Mouse (Mus musculus) MEL (cell line): ENCODE results near the gene Cdc34.

Source experiments
- CTCF ChIP-seq, 3 experiments: IDR thresholded peaks in 2 of 3; conservative IDR thresholded peaks in 1 of 3; 2 replicates each; pipeline ENCODE4 v1.5.1; 2011 to 2012; ENCODE audit warnings: low read length in 3 of 3, low read depth in 2 of 3, mild to moderate bottlenecking in 2 of 3, improper control_type of control experiment in 1 of 3, inconsistent platforms in 1 of 3, mixed read lengths in 1 of 3, moderate library complexity in 1 of 3; ENCODE audit not compliant: control insufficient read depth in 1 of 3, insufficient read depth in 1 of 3, poor library complexity in 1 of 3, severe bottlenecking in 1 of 3
- ELF1 ChIP-seq: IDR thresholded peaks from 2 replicates; pipeline ENCODE4 v1.6.1; 2014; ENCODE audit warnings: low read depth, mild to moderate bottlenecking, inconsistent platforms, low read length, improper control_type of control experiment, moderate library complexity
- EP300 ChIP-seq, 2 experiments: IDR thresholded peaks; 2 replicates each; pipeline ENCODE4 v1.6.1; 2011; ENCODE audit warnings: improper control_type of control experiment in 2 of 2, low read length in 2 of 2, low read depth in 1 of 2, mild to moderate bottlenecking in 1 of 2
- MAFK ChIP-seq: IDR thresholded peaks from 2 replicates; pipeline ENCODE4 v1.6.1; 2011; ENCODE audit warnings: low read depth, mild to moderate bottlenecking, low read length, improper control_type of control experiment, borderline replicate concordance
- MAZ ChIP-seq: IDR thresholded peaks from 2 replicates; pipeline ENCODE4 v1.6.1; 2012; ENCODE audit warnings: low read depth, mild to moderate bottlenecking, inconsistent platforms, low read length, improper control_type of control experiment
- MXI1 ChIP-seq: IDR thresholded peaks from 2 replicates; pipeline ENCODE4 v1.6.1; 2011; ENCODE audit warnings: mild to moderate bottlenecking, low read depth, low read length, improper control_type of control experiment
- POLR2A ChIP-seq, 2 experiments: IDR thresholded peaks; 2 replicates each; pipeline ENCODE4 v1.6.1; 2011 to 2012; ENCODE audit warnings: low read length in 2 of 2, mild to moderate bottlenecking in 2 of 2, control low read depth in 1 of 2, improper control_type of control experiment in 1 of 2, low read depth in 1 of 2, moderate library complexity in 1 of 2; ENCODE audit not compliant: control insufficient read depth in 1 of 2, insufficient read depth in 1 of 2, poor library complexity in 1 of 2
- POLR2AphosphoS2 ChIP-seq: IDR thresholded peaks from 2 replicates; pipeline ENCODE4 v1.6.1; 2011; ENCODE audit warnings: low read length, improper control_type of control experiment
- RAD21 ChIP-seq: IDR thresholded peaks from 2 replicates; pipeline ENCODE4 v1.6.1; 2011; ENCODE audit warnings: mild to moderate bottlenecking, low read depth, low read length, improper control_type of control experiment
- RCOR1 ChIP-seq: IDR thresholded peaks from 2 replicates; pipeline ENCODE4 v1.6.1; 2012; ENCODE audit warnings: low read depth, mild to moderate bottlenecking, inconsistent platforms, low read length, improper control_type of control experiment
- TCF12 ChIP-seq: IDR thresholded peaks from 2 replicates; pipeline ENCODE4 v1.6.1; 2014; ENCODE audit warnings: low read depth, mild to moderate bottlenecking, inconsistent platforms, low read length, improper control_type of control experiment, moderate library complexity
- USF1 ChIP-seq: IDR thresholded peaks from 2 replicates; pipeline ENCODE4 v1.6.1; 2014; ENCODE audit warnings: low read depth, mild to moderate bottlenecking, inconsistent platforms, low read length, improper control_type of control experiment, moderate library complexity
- USF2 ChIP-seq, 2 experiments: IDR thresholded peaks; 2 replicates each; pipeline ENCODE4 v1.6.1; 2011 to 2012; ENCODE audit warnings: improper control_type of control experiment in 2 of 2, low read length in 2 of 2, borderline replicate concordance in 1 of 2, inconsistent platforms in 1 of 2, low read depth in 1 of 2, mild to moderate bottlenecking in 1 of 2; ENCODE audit not compliant: insufficient read depth in 1 of 2
- ZNF384 ChIP-seq: IDR thresholded peaks from 2 replicates; pipeline ENCODE4 v1.6.1; 2012; ENCODE audit warnings: low read depth, mild to moderate bottlenecking, inconsistent platforms, low read length, improper control_type of control experiment

- TF ChIP-seq ZNF384 (no peak), EP300 (IDR thresholded peaks at IDR 0.05; ENCODE audit: low read depth in 1 of 2, low read length in 2 of 2) (no peak), MAFK (no peak), POLR2AphosphoS2 (no peak), RAD21 (no peak), USF1 (no peak), CTCF (IDR thresholded peaks at IDR 0.05 in 2 of 3, conservative IDR thresholded peaks at IDR 0.05 in 1 of 3; ENCODE audit: control insufficient read depth in 1 of 3, insufficient read depth in 1 of 3, low read depth in 2 of 3, low read length in 3 of 3, poor library complexity in 1 of 3, severe bottlenecking in 1 of 3) (no peak), POLR2A (IDR thresholded peaks at IDR 0.05; ENCODE audit: control insufficient read depth in 1 of 2, insufficient read depth in 1 of 2, low read depth in 1 of 2, low read length in 2 of 2, poor library complexity in 1 of 2) (no peak), USF2 (IDR thresholded peaks at IDR 0.05; ENCODE audit: borderline replicate concordance in 1 of 2, insufficient read depth in 1 of 2, low read depth in 1 of 2, low read length in 2 of 2) (no peak), MXI1 (no peak), ELF1 (no peak), MAZ (no peak), TCF12 (no peak), RCOR1 (no peak)
Observed at GRCm38 (mm10) chr10:79686219-79686618, 4.2 kb downstream of the Cdc34 start.
